ENCODE assay signal across 23 mouse cellular contexts in genomic region chr1:158918890-158919289, GRCm38 (mm10).
DNase-seq lines count a peak whose midpoint lies in the region; TF ChIP-seq lines count a peak whose summit lies in the region.
"Had no signal": no experiment of that assay in that cellular context is flagged by ENCODE, and none has a peak within 500 bp of the region (broad histone marks: within the 10 kb centered on the region; RNA-seq: fewer than 3 reads in every experiment).

No protein-coding gene starts in this region.

- no peaks in the 10 kb centered on the region for H3K79me2 ChIP-seq in myocyte (ENCODE audit: control insufficient read depth, insufficient read depth)

- no peak overlapping the region for H3K4me2 ChIP-seq in myocyte (ENCODE audit: low read depth)
- H3K4me2 ChIP-seq: embryonic facial prominence, embryonic 15.5 days; heart, embryonic 11.5 days; hindbrain, embryonic 14.5 days; intestine, embryonic 15.5 days had no signal

- no peaks in the 10 kb centered on the region for H3K36me3 ChIP-seq in myocyte (ENCODE audit: control insufficient read depth, insufficient read depth)
- H3K36me3 ChIP-seq: embryonic facial prominence, embryonic 15.5 days; forebrain, embryonic 10.5 days; G1E; hindbrain, embryonic 10.5 days; intestine, embryonic 15.5 days had no signal

- H3ac ChIP-seq in myocyte (ENCODE audit: control insufficient read depth, insufficient read length): no peak overlapping the region

- no peak for TF ChIP-seq POLR2A in myocyte (IDR thresholded peaks at IDR 0.05; ENCODE audit: insufficient read length, low read depth)

- H3K4me3 ChIP-seq in myocyte: no peak overlapping the region
- H3K4me3 ChIP-seq: embryonic facial prominence, embryonic 15.5 days; erythroblast, embryonic 14.5 days; forebrain, embryonic 10.5 days; gastrocnemius, adult 2 months; hindbrain, embryonic 10.5 days; intestine, embryonic 15.5 days had no signal

- H3K27me3 ChIP-seq in myocyte (ENCODE audit: control insufficient read depth, insufficient read depth, insufficient read length): no peaks in the 10 kb centered on the region
- H3K27me3 ChIP-seq: embryonic facial prominence, embryonic 15.5 days; intestine, embryonic 15.5 days; Patski had no signal

- peak; percentile 19 for DNase-seq in heart, adult 8-10 months (ENCODE audit: low spot score)
- no peak for DNase-seq in heart, postnatal 4 days
- DNase-seq in 3T3-L1 (ENCODE audit: low read depth, low spot score): peak; percentile 68
- DNase-seq in Muller cell, postnatal 12 days (ENCODE audit: inconsistent ontology term): peak; percentile 7
- no peak for DNase-seq in adrenal gland, adult (ENCODE audit: inconsistent age in 2 of 2, low spot score in 1 of 2)
- DNase-seq: adrenal gland, adult 8-10 months; adrenal gland, postnatal 36 days; cerebellum, adult 11 months; cerebellum, adult 8-10 months; cerebellum, postnatal 14 days; embryo, embryonic 11 days; gastrocnemius, adult 2 months; kidney, adult 2 months had no signal

TF ChIP-seq in myocyte, 11 proteins besides CTCF, POLR2A, EP300 and RAD21:
- TF ChIP-seq REST (IDR thresholded peaks at IDR 0.05; ENCODE audit: insufficient read depth, insufficient read length): no peak
- peak; percentile 62; the same call in 1 of the 2 replicates for TF ChIP-seq CEBPB (IDR thresholded peaks at IDR 0.05; ENCODE audit: insufficient read depth, poor library complexity, severe bottlenecking)
TF ChIP-seq in myocyte: peak in this region for 1.

Comparison
In these comparisons a context has a peak if more than half of its experiments do, and no peak if none do; other contexts are left out.
1. DNase-seq: peak in heart, adult 8-10 months (single experiment), 3T3-L1 (single experiment) and Muller cell, postnatal 12 days (single experiment); none in heart, postnatal 4 days (single experiment) and adrenal gland, adult (0 of 2).